In genomic region chr4:148753143-148753798, GRCm38 (mm10) we compare ENCODE assay signal across 20 mouse cellular contexts. TPM values are rescaled to one million over a fixed set of nuclear protein-coding genes. Genes with fewer than 3 reads are reported as not detected.
DNase-seq lines count a peak whose midpoint lies in the region; ATAC-seq lines count a peak whose summit lies in the region.
"Had no signal": no experiment of that assay in that cellular context is flagged by ENCODE, and none has a peak within 500 bp of the region (broad histone marks: within the 10 kb centered on the region; RNA-seq: fewer than 3 reads in every experiment).

No protein-coding gene starts in this region.

- peaks cover 30% of the 10 kb centered on the region for H3K4me1 ChIP-seq in forebrain, embryonic 10.5 days
- no peaks in the 10 kb centered on the region; the same call in 1 of the 2 replicates for H3K4me1 ChIP-seq in forebrain, embryonic 16.5 days (replicated peaks; ENCODE audit: control insufficient read depth, insufficient read depth, low read length)
- H3K4me1 ChIP-seq in hindbrain, embryonic 15.5 days (replicated peaks) = no peaks in the 10 kb centered on the region
- no peaks in the 10 kb centered on the region for H3K4me1 ChIP-seq in hindbrain, embryonic 14.5 days (replicated peaks; ENCODE audit: control insufficient read depth, insufficient read depth, low read length)
- H3K4me1 ChIP-seq in limb, embryonic 11.5 days (ENCODE audit: control insufficient read depth, insufficient read depth, low read length) = peaks cover 10% of the 10 kb centered on the region
- H3K4me1 ChIP-seq: liver, embryonic 15.5 days had no signal

- no peak overlapping the region for H3K9ac ChIP-seq in forebrain, embryonic 16.5 days (replicated peaks; ENCODE audit: low read depth, low read length)
- H3K9ac ChIP-seq in hindbrain, embryonic 15.5 days = no peak overlapping the region
- no peak overlapping the region for H3K9ac ChIP-seq in hindbrain, embryonic 14.5 days
- H3K9ac ChIP-seq in limb, embryonic 11.5 days (ENCODE audit: low read length) = no peak overlapping the region
- H3K9ac ChIP-seq: embryonic facial prominence, embryonic 13.5 days; forebrain, embryonic 15.5 days; liver, embryonic 15.5 days had no signal

- no peak for ATAC-seq in forebrain, embryonic 16.5 days
- 0 out of 2 replicates have a peak, but pooled peaks have one; percentile 28 for ATAC-seq in hindbrain, embryonic 15.5 days (ENCODE audit: low FRiP score, low read depth)
- no peak for ATAC-seq in hindbrain, embryonic 14.5 days (ENCODE audit: low FRiP score)
- no peak for ATAC-seq in limb, embryonic 11.5 days (ENCODE audit: insufficient number of reproducible peaks, low FRiP score, low TSS enrichment, low read depth)
- ATAC-seq: forebrain, embryonic 15.5 days; lung, postnatal 0 days had no signal

- H3K4me3 ChIP-seq in forebrain, embryonic 10.5 days = no peak overlapping the region
- H3K4me3 ChIP-seq in forebrain, embryonic 16.5 days (replicated peaks; ENCODE audit: low read length) = no peak overlapping the region
- no peak overlapping the region for H3K4me3 ChIP-seq in hindbrain, embryonic 15.5 days
- no peak overlapping the region for H3K4me3 ChIP-seq in hindbrain, embryonic 14.5 days (replicated peaks; ENCODE audit: low read length)
- H3K4me3 ChIP-seq in limb, embryonic 11.5 days (ENCODE audit: low read depth, low read length) = no peak overlapping the region
- H3K4me3 ChIP-seq: embryonic facial prominence, embryonic 13.5 days; forebrain, embryonic 15.5 days; left cerebral cortex, adult 2 months; liver, embryonic 15.5 days had no signal

- peaks cover 46% of the 10 kb centered on the region for H3K27me3 ChIP-seq in forebrain, embryonic 10.5 days (ENCODE audit: poor library complexity, severe bottlenecking)
- H3K27me3 ChIP-seq in forebrain, embryonic 16.5 days (replicated peaks; ENCODE audit: control insufficient read depth, insufficient read depth, low read length) = no peaks in the 10 kb centered on the region; the same call in 1 of the 2 replicates
- H3K27me3 ChIP-seq in hindbrain, embryonic 15.5 days = no peaks in the 10 kb centered on the region; the same call in 1 of the 2 replicates
- 0 out of 2 replicates have a peak, but pooled peaks cover 6% of the 10 kb centered on the region for H3K27me3 ChIP-seq in hindbrain, embryonic 14.5 days (ENCODE audit: control insufficient read depth, insufficient read depth, low read length)
- H3K27me3 ChIP-seq in limb, embryonic 11.5 days (ENCODE audit: control insufficient read depth, insufficient read depth, low read length) = no peaks in the 10 kb centered on the region; the same call in 1 of the 2 replicates

- H3K4me2 ChIP-seq in forebrain, embryonic 16.5 days (ENCODE audit: low read length) = no peak overlapping the region
- no peak overlapping the region for H3K4me2 ChIP-seq in hindbrain, embryonic 15.5 days
- H3K4me2 ChIP-seq in hindbrain, embryonic 14.5 days (replicated peaks) = no peak overlapping the region
- H3K4me2 ChIP-seq in limb, embryonic 11.5 days (ENCODE audit: low read depth, severe bottlenecking) = no peak overlapping the region
- H3K4me2 ChIP-seq: embryonic facial prominence, embryonic 13.5 days; forebrain, embryonic 15.5 days; liver, embryonic 15.5 days; midbrain, embryonic 11.5 days had no signal

- no peak for DNase-seq in forebrain, embryonic 10.5 days (ENCODE audit: extremely low spot score, low spot score)
- DNase-seq in hindbrain, embryonic 14.5 days (ENCODE audit: low spot score) = no peak
- DNase-seq in limb, embryonic 11.5 days (ENCODE audit: low spot score) = no peak
- no peak for DNase-seq in adipocyte (ENCODE audit: low spot score)
- no peak for DNase-seq in right cerebral cortex, postnatal 4 days
- DNase-seq in cerebellum, adult 11 months = no peak
- DNase-seq: cerebellum, adult 9-10 months; kidney, adult 11 months; kidney, postnatal 10 days; left cerebral cortex, postnatal 4 days; retina, postnatal 1 day; thymus, postnatal 25 days had no signal

- H3K27ac ChIP-seq in forebrain, embryonic 10.5 days = peak overlapping the region; percentile 40; the same call in 1 of the 2 replicates
- no peak overlapping the region for H3K27ac ChIP-seq in forebrain, embryonic 16.5 days (ENCODE audit: low read length)
- H3K27ac ChIP-seq in hindbrain, embryonic 15.5 days (replicated peaks) = no peak overlapping the region
- H3K27ac ChIP-seq in hindbrain, embryonic 14.5 days = no peak overlapping the region
- 0 out of 2 replicates have a peak overlapping the region, but pooled peaks have one; percentile 33 for H3K27ac ChIP-seq in limb, embryonic 11.5 days (replicated peaks; ENCODE audit: low read depth, low read length)
- H3K27ac ChIP-seq: embryonic facial prominence, embryonic 13.5 days; forebrain, embryonic 15.5 days; left cerebral cortex, adult 2 months; liver, embryonic 15.5 days had no signal

- WGBS in forebrain, embryonic 10.5 days = 76% methylated on average over 17 of the region's 17 CpGs
- WGBS in forebrain, embryonic 16.5 days = 66% methylated on average over 17 of the region's 17 CpGs
- WGBS in hindbrain, embryonic 15.5 days = 70% methylated on average over 17 of the region's 17 CpGs
- WGBS in hindbrain, embryonic 14.5 days = 71% methylated on average over 17 of the region's 17 CpGs
- 51% methylated on average over 17 of the region's 17 CpGs for WGBS in limb, embryonic 11.5 days

- no peaks in the 10 kb centered on the region for H3K36me3 ChIP-seq in forebrain, embryonic 10.5 days (replicated peaks)
- no peaks in the 10 kb centered on the region for H3K36me3 ChIP-seq in forebrain, embryonic 16.5 days (ENCODE audit: control insufficient read depth, insufficient read depth)
- H3K36me3 ChIP-seq in hindbrain, embryonic 15.5 days = no peaks in the 10 kb centered on the region
- H3K36me3 ChIP-seq in hindbrain, embryonic 14.5 days (replicated peaks; ENCODE audit: control insufficient read depth, insufficient read depth) = no peaks in the 10 kb centered on the region
- H3K36me3 ChIP-seq in limb, embryonic 11.5 days (ENCODE audit: control insufficient read depth, insufficient read depth, low read length) = no peaks in the 10 kb centered on the region
- H3K36me3 ChIP-seq: embryonic facial prominence, embryonic 13.5 days; forebrain, embryonic 15.5 days; liver, embryonic 15.5 days had no signal

- H3K9me3 ChIP-seq in forebrain, embryonic 10.5 days = no peaks in the 10 kb centered on the region
- H3K9me3 ChIP-seq in forebrain, embryonic 16.5 days (ENCODE audit: control insufficient read depth, low read length) = no peaks in the 10 kb centered on the region
- H3K9me3 ChIP-seq in hindbrain, embryonic 15.5 days = no peaks in the 10 kb centered on the region
- H3K9me3 ChIP-seq in hindbrain, embryonic 14.5 days (ENCODE audit: control insufficient read depth, low read length) = no peaks in the 10 kb centered on the region
- H3K9me3 ChIP-seq in limb, embryonic 11.5 days (ENCODE audit: control insufficient read depth, low read length) = no peaks in the 10 kb centered on the region
- H3K9me3 ChIP-seq: embryonic facial prominence, embryonic 13.5 days; forebrain, embryonic 15.5 days; liver, embryonic 15.5 days had no signal

RNA-seq across cellular contexts. Expression of gene Casz1, which starts 51.0 kb away (rescaled TPM):
- polyA plus RNA-seq in forebrain, embryonic 10.5 days (2016; fragmentation: Nextera tagmentation; extraction: Ambion mirVana) = 4.4 and 4.7 TPM in 2 replicates
- polyA plus RNA-seq in forebrain, embryonic 16.5 days (2015; fragmentation: Nextera tagmentation; extraction: Ambion mirVana) = 0.98 and 1.0 TPM in 2 replicates
- polyA plus RNA-seq in hindbrain, embryonic 15.5 days (2015; fragmentation: Nextera tagmentation; extraction: Ambion mirVana) = 4.6 and 6.7 TPM in 2 replicates
- polyA plus RNA-seq in hindbrain, embryonic 14.5 days (2014; fragmentation: Nextera tagmentation; extraction: Ambion mirVana) = 6.6 and 7.1 TPM in 2 replicates
- polyA plus RNA-seq in limb, embryonic 11.5 days (2014; fragmentation: Nextera tagmentation; extraction: Ambion mirVana) = 1.5 and 1.6 TPM in 2 replicates

Comparison
In these comparisons a context has a peak if more than half of its experiments do, and no peak if none do; other contexts are left out.
1. H3K27ac ChIP-seq: peak in forebrain, embryonic 10.5 days (single experiment) and limb, embryonic 11.5 days (single experiment); none in forebrain, embryonic 16.5 days (single experiment), hindbrain, embryonic 15.5 days (single experiment) and hindbrain, embryonic 14.5 days (single experiment).